In genomic region chr5:32588136-32588535, GRCm38 (mm10) we compare ENCODE assay signal across 9 mouse cellular contexts. TPM values are rescaled to one million over a fixed set of nuclear protein-coding genes. Genes with fewer than 3 reads are reported as not detected.
DNase-seq lines count a peak whose midpoint lies in the region; ATAC-seq and TF ChIP-seq lines count a peak whose summit lies in the region.
"Had no signal": no experiment of that assay in that cellular context is flagged by ENCODE, and none has a peak within 500 bp of the region (broad histone marks: within the 10 kb centered on the region; RNA-seq: fewer than 3 reads in every experiment).

No protein-coding gene starts in this region.

- TF ChIP-seq CTCF in C2C12 (IDR thresholded peaks at IDR 0.05; ENCODE audit: control insufficient read depth, insufficient read depth, insufficient read length), result peak; percentile 16

- no peaks in the 10 kb centered on the region for H3K4me1 ChIP-seq in forebrain, embryonic 10.5 days
- H3K4me1 ChIP-seq in forebrain, embryonic 12.5 days, result no peaks in the 10 kb centered on the region
- H3K4me1 ChIP-seq: limb, embryonic 15.5 days had no signal

- no peak overlapping the region for H3K4me3 ChIP-seq in forebrain, embryonic 10.5 days
- no peak overlapping the region for H3K4me3 ChIP-seq in forebrain, embryonic 12.5 days (replicated peaks)
- no peak overlapping the region for H3K4me3 ChIP-seq in C2C12 (ENCODE audit: insufficient read depth, poor library complexity, severe bottlenecking)
- H3K4me3 ChIP-seq: limb, embryonic 15.5 days had no signal

- peak; percentile 33 for DNase-seq in forebrain, embryonic 10.5 days (ENCODE audit: extremely low spot score, low spot score)
- DNase-seq in c-Kit-positive CD71-negative TER-119-negative erythroid progenitor cells, embryonic 14.5 days (ENCODE audit: low read depth), result peak; percentile 20
- DNase-seq in layer of hippocampus, adult 11-12 months (ENCODE audit: low spot score), result peak; percentile 70
- DNase-seq in lung, postnatal 10 days, result peak; percentile 79
- peak; percentile 52 for DNase-seq in splenic B cell, adult 2 months (ENCODE audit: low read depth, low spot score)

- no peak for ATAC-seq in forebrain, embryonic 12.5 days (ENCODE audit: low FRiP score)
- peak; percentile 69; the same call in 1 of the 2 replicates for ATAC-seq in frontal cortex, adult (ENCODE audit: low TSS enrichment)

- no peaks in the 10 kb centered on the region for H3K36me3 ChIP-seq in forebrain, embryonic 10.5 days (replicated peaks)
- H3K36me3 ChIP-seq in forebrain, embryonic 12.5 days (replicated peaks), result no peaks in the 10 kb centered on the region
- no peaks in the 10 kb centered on the region for H3K36me3 ChIP-seq in C2C12 (ENCODE audit: control insufficient read depth, insufficient read depth)
- H3K36me3 ChIP-seq in splenic B cell, adult 2 months (ENCODE audit: control insufficient read depth, insufficient read depth, low read length, poor library complexity, severe bottlenecking), result no peaks in the 10 kb centered on the region
- H3K36me3 ChIP-seq: limb, embryonic 15.5 days had no signal

- H3ac ChIP-seq in C2C12 (ENCODE audit: control insufficient read depth, insufficient read length, low read depth), result no peak overlapping the region

- no peak overlapping the region for H3K9ac ChIP-seq in forebrain, embryonic 12.5 days
- H3K9ac ChIP-seq: limb, embryonic 15.5 days had no signal

- H3K9me3 ChIP-seq in forebrain, embryonic 10.5 days, result no peaks in the 10 kb centered on the region; the same call in 1 of the 2 replicates
- H3K9me3 ChIP-seq in forebrain, embryonic 12.5 days, result no peaks in the 10 kb centered on the region
- H3K9me3 ChIP-seq: limb, embryonic 15.5 days had no signal

- H3K79me3 ChIP-seq in C2C12 (ENCODE audit: low read depth), result no peaks in the 10 kb centered on the region

- 16% methylated on average over 5 of the region's 5 CpGs for WGBS in forebrain, embryonic 10.5 days
- 15% methylated on average over 5 of the region's 5 CpGs for WGBS in forebrain, embryonic 12.5 days

- H3K27me3 ChIP-seq in forebrain, embryonic 10.5 days (ENCODE audit: poor library complexity, severe bottlenecking), result no peaks in the 10 kb centered on the region
- no peaks in the 10 kb centered on the region for H3K27me3 ChIP-seq in forebrain, embryonic 12.5 days
- no peaks in the 10 kb centered on the region for H3K27me3 ChIP-seq in C2C12 (ENCODE audit: control insufficient read depth, insufficient read depth, insufficient read length)
- H3K27me3 ChIP-seq in splenic B cell, adult 2 months (ENCODE audit: control insufficient read depth, insufficient read depth, low read length, poor library complexity, severe bottlenecking), result no peaks in the 10 kb centered on the region
- H3K27me3 ChIP-seq: limb, embryonic 15.5 days had no signal

- H3K79me2 ChIP-seq in C2C12 (ENCODE audit: control insufficient read depth, insufficient read depth), result no peaks in the 10 kb centered on the region

- H3K27ac ChIP-seq in forebrain, embryonic 10.5 days, result no peak overlapping the region
- no peak overlapping the region for H3K27ac ChIP-seq in forebrain, embryonic 12.5 days
- H3K27ac ChIP-seq: limb, embryonic 15.5 days had no signal

- no peak overlapping the region for H3K4me2 ChIP-seq in forebrain, embryonic 12.5 days
- H3K4me2 ChIP-seq: limb, embryonic 15.5 days had no signal

TF ChIP-seq in C2C12, 6 proteins besides CTCF, POLR2A, EP300 and RAD21:
- TF ChIP-seq MYOG (IDR thresholded peaks at IDR 0.05; ENCODE audit: control insufficient read depth, extremely low read depth, insufficient read length) (no peak), USF1 (IDR thresholded peaks at IDR 0.05; ENCODE audit: low read depth) (no peak), MAX (IDR thresholded peaks at IDR 0.05) (no peak), CEBPB (IDR thresholded peaks at IDR 0.05; ENCODE audit: low read depth) (no peak), MYOD1 (IDR thresholded peaks at IDR 0.05; ENCODE audit: control insufficient read depth, insufficient read length, low read depth) (no peak)
TF ChIP-seq in C2C12: peak in this region for 0.

RNA-seq across cellular contexts. Expression of gene Yes1, which starts 22.8 kb away (rescaled TPM):
- polyA plus RNA-seq in forebrain, embryonic 10.5 days (2016; fragmentation: Nextera tagmentation; extraction: Ambion mirVana), result 28.9 and 29.7 TPM in 2 replicates
- 32.6 and 34.2 TPM in 2 replicates for polyA plus RNA-seq in forebrain, embryonic 12.5 days (2016; fragmentation: Nextera tagmentation; extraction: Ambion mirVana)
- polyA plus RNA-seq in C2C12 (2012; fragmentation: generic; extraction: Trizol), result 2.5 TPM

Comparison
In these comparisons a context has a peak if more than half of its experiments do, and no peak if none do; other contexts are left out.
1. DNase-seq: peak in every context shown above with its lines; median percentile 79 in lung, postnatal 10 days; 70 in layer of hippocampus, adult 11-12 months; 52 in splenic B cell, adult 2 months; 33 in forebrain, embryonic 10.5 days; 20 in c-Kit-positive CD71-negative TER-119-negative erythroid progenitor cells, embryonic 14.5 days.